Mouse (Mus musculus) erythroblast, embryonic 14.5 days (primary cell): Measurements from ENCODE around the gene Pan3.

Experiments used
- GATA1 ChIP-seq: IDR thresholded peaks from 2 replicates; pipeline ENCODE4 v1.6.1; 2012; ENCODE audit warnings: low read length, inconsistent platforms, mixed read lengths
- TAL1 ChIP-seq: IDR thresholded peaks from 3 replicates; pipeline ENCODE4 v1.6.1; 2012; ENCODE audit warnings: low read length, inconsistent platforms, mixed read lengths

DNA sequence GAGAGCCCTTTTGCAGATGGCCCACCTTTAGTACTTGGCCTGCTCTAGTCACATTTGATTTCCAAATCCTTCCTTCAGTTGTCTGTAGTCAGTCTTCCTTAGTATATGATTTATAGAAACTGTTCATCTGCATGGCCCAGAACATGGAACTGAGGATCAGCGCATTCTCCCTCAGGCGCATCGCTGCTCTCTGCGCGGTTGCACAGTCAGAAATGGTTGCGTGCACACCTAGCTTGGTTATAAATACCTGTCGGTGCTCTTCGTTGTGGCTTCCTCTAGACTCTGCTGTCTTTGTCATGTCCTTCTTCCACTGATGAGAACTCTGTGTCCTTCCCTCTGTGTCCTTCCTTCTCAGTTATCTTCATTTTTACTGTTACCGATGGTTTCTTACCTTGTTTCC is 47.1 kb downstream of the Pan3 start:
- TF ChIP-seq TAL1 (no peak), GATA1 (no peak)
